Mouse (Mus musculus): ENCODE measurements around the gene Olfr49. TPM values are rescaled to one million over a fixed set of nuclear protein-coding genes. Genes with fewer than 3 reads are reported as not detected.

Gene Olfr49
- polyA plus RNA-seq, 1 experiment from 2014 or later, result not detected

DNA sequence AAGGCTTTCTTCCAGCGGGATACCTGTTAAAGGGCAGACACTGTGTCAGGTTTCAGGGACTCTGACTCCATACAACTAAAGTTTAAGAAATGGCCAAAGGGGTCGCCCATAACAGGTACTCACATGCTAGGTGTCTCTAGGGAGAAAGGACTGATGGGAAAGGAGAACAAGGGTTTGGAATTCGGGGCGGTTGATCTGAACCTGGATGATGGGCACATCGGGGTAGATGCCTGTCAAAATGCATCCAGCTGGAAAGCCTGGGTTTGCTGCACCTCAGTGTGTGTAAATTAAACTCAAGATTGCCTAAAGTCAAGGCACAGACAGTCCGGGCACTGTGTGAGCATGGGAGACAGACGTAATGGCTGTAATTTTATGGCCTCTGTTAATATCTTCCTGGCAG is 56.2 kb downstream of the Olfr49 start:
- Histone ChIP-seq H3K4me1 (peaks cover 13% of the 10 kb centered on the region), H3K4me2 (replicated peaks) (peak overlapping the region; percentile 53), H3K36me3 (no peaks in the 10 kb centered on the region), H3K9ac (no peak overlapping the region), H3K4me3 (peak overlapping the region; percentile 24), H3K9me3 (no peaks in the 10 kb centered on the region), H3K27me3 (no peaks in the 10 kb centered on the region), H3K27ac (no peak overlapping the region)
- no peak for ATAC-seq (ENCODE audit: insufficient number of reproducible peaks, insufficient read depth, low FRiP score, low TSS enrichment)
- WGBS, result 9% methylated on average over 7 of the region's 7 CpGs

Other genes with a start within 250 kb of the Olfr49 start
- gene Dad1, start 30.8 kb downstream of the Olfr49 start, polyA plus RNA-seq (2016; fragmentation: Nextera tagmentation; extraction: Ambion mirVana), result 264 and 270 TPM in 2 replicates
- 51.5 and 51.9 TPM in 2 replicates for gene Abhd4, start 30.8 kb downstream of the Olfr49 start, polyA plus RNA-seq (2016; fragmentation: Nextera tagmentation; extraction: Ambion mirVana)
- gene Oxa1l, start 75.9 kb upstream of the Olfr49 start, polyA plus RNA-seq (2016; fragmentation: Nextera tagmentation; extraction: Ambion mirVana), result 43.3 and 47.4 TPM in 2 replicates
- 4.8 and 5.2 TPM in 2 replicates for gene Slc7a7, start 132.8 kb upstream of the Olfr49 start, polyA plus RNA-seq (2016; fragmentation: Nextera tagmentation; extraction: Ambion mirVana)
- 253 and 263 TPM in 2 replicates for gene Mrpl52, start 142.0 kb upstream of the Olfr49 start, polyA plus RNA-seq (2016; fragmentation: Nextera tagmentation; extraction: Ambion mirVana)
- 182 and 194 TPM in 2 replicates for gene Mmp14, start 146.7 kb upstream of the Olfr49 start, polyA plus RNA-seq (2016; fragmentation: Nextera tagmentation; extraction: Ambion mirVana)
- gene Lrp10, start 179.2 kb upstream of the Olfr49 start, polyA plus RNA-seq (2016; fragmentation: Nextera tagmentation; extraction: Ambion mirVana), result 33.1 and 34.6 TPM in 2 replicates
- 5.5 and 6.9 TPM in 2 replicates for gene Rem2, start 191.2 kb upstream of the Olfr49 start, polyA plus RNA-seq (2016; fragmentation: Nextera tagmentation; extraction: Ambion mirVana)
- gene Prmt5, start 232.6 kb upstream of the Olfr49 start, polyA plus RNA-seq (2016; fragmentation: Nextera tagmentation; extraction: Ambion mirVana), result 96.4 and 101 TPM in 2 replicates

All from embryonic facial prominence, embryonic 12.5 days (tissue).